Mouse (Mus musculus) kidney, postnatal 0 days (tissue): ENCODE measurements around the gene Rnf39. TPM values are rescaled to one million over a fixed set of nuclear protein-coding genes. Genes with fewer than 3 reads are reported as not detected.

Source experiments
- ATAC-seq: fragments of 200-750 bp; cut with Nextera tagmentation; replicated peaks from 2 replicates; pipeline ENCODE4 v1.8.0; 2017; ENCODE audit warnings: low read depth, moderate number of reproducible peaks, moderate TSS enrichment, moderate library complexity; ENCODE audit not compliant: low FRiP score
- DNase-seq: peaks from one replicate; pipeline ENCODE4 v3.0.0-alpha.2; 2016; ENCODE audit warnings: low spot score
- H3K27ac ChIP-seq: fragments of 300-500 bp; sonication (generic); 2 replicates; pipeline ENCODE4 v1.5.1; 2014; ENCODE audit warnings: mild to moderate bottlenecking
- H3K27me3 ChIP-seq: fragments of 300-500 bp; sonication (generic); 2 replicates; pipeline ENCODE4 v1.6.1; 2014; ENCODE audit warnings: low read length, mixed read lengths; ENCODE audit not compliant: insufficient read depth
- H3K36me3 ChIP-seq: fragments of 300-500 bp; sonication (generic); 2 replicates; pipeline ENCODE4 v1.6.1; 2014; ENCODE audit warnings: low read length, mixed read lengths; ENCODE audit not compliant: insufficient read depth
- H3K4me1 ChIP-seq: fragments of 300-500 bp; sonication (generic); replicated peaks from 2 replicates; pipeline ENCODE4 v1.6.1; 2014; ENCODE audit warnings: antibody characterized with exemption, low read length, mixed read lengths; ENCODE audit not compliant: insufficient read depth
- H3K4me2 ChIP-seq: fragments of 300-500 bp; sonication (generic); 2 replicates; pipeline ENCODE4 v1.6.1; 2014; ENCODE audit warnings: mild to moderate bottlenecking, low read length, moderate library complexity, mixed read lengths
- H3K4me3 ChIP-seq: fragments of 300-500 bp; sonication (generic); replicated peaks from 2 replicates; pipeline ENCODE4 v1.5.1; 2014; ENCODE audit warnings: low read depth, low read length
- H3K9ac ChIP-seq: fragments of 300-500 bp; sonication (generic); 2 replicates; pipeline ENCODE4 v1.6.1; 2014; ENCODE audit warnings: low read depth, low read length
- H3K9me3 ChIP-seq: fragments of 300-500 bp; sonication (generic); replicated peaks from 2 replicates; pipeline ENCODE4 v1.6.1; 2016; ENCODE audit warnings: low read length, inconsistent platforms, mixed read lengths
- CTCF ChIP-seq: IDR thresholded peaks from 2 replicates; pipeline ENCODE4 v1.5.1; 2016; ENCODE audit warnings: antibody characterized with exemption, low read depth, mild to moderate bottlenecking, moderate library complexity
- WGBS: fragments of 180-500 bp; shearing (Covaris S2); extraction: QIAGEN DNeasy Blood & Tissue Kit; methylation state at CpG from one replicate; pipeline ENCODE4 v1.1.7; 2014; 5-methylcytosine and 5-hydroxymethylcytosine counted together
- polyA plus RNA-seq: library from polyadenylated mRNA; unstranded; fragments of >200 nt; fragmentation: Nextera tagmentation; extraction: Ambion mirVana; gene quantifications from 2 replicates; pipeline ENCODE4 v1.2.1, GENCODE M21; 2015

Rnf39 gene
- polyA plus RNA-seq, 1 experiment from 2014 or later: 0.46 TPM

GRCm38 (mm10) chr17:36952631-36953030 lies 9.9 kb downstream of the Rnf39 start:
- H3K27me3 ChIP-seq: no peaks in the 10 kb centered on the region
- TF ChIP-seq CTCF: no peak
- no peak for ATAC-seq
- H3K9ac ChIP-seq: no peak overlapping the region
- no peak overlapping the region for H3K4me2 ChIP-seq
- 93% methylated on average over 2 of the region's 2 CpGs for WGBS
- H3K4me1 ChIP-seq: peaks cover 3% of the 10 kb centered on the region; the same call in 1 of the 2 replicates
- H3K36me3 ChIP-seq: 0 out of 2 replicates have a peak, but pooled peaks cover 5% of the 10 kb centered on the region
- no peak overlapping the region for H3K4me3 ChIP-seq
- no peaks in the 10 kb centered on the region for H3K9me3 ChIP-seq
- no peak for DNase-seq
- H3K27ac ChIP-seq: no peak overlapping the region

DNA sequence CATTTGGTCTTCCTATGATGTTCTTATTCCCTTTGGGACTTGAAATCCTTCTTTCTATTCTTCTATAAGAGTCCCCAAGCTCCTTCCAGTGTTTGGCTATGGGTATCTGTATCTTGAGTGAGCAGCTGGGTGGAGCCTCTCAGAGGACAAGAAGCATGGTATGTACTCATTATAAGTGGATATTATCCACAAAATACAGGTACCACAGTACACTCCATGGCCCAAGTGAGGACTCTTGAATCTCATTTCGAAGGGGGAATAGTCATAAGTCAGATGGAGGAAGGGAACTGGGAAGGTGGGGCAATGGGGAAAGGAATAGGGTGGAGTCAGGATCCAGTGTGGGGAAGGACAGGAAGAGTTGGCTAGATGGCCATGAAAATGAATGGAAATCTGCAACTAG lies 10.3 kb downstream of the Rnf39 start:
- Histone ChIP-seq H3K36me3 (0 out of 2 replicates have a peak, but pooled peaks cover 5% of the 10 kb centered on the region), H3K9ac (no peak overlapping the region), H3K9me3 (no peaks in the 10 kb centered on the region), H3K4me2 (no peak overlapping the region), H3K27me3 (no peaks in the 10 kb centered on the region), H3K27ac (no peak overlapping the region), H3K4me1 (peaks cover 4% of the 10 kb centered on the region; the same call in 1 of the 2 replicates), H3K4me3 (no peak overlapping the region)
- no peak for TF ChIP-seq CTCF
- 87% methylated on average over 1 of the region's 1 CpGs for WGBS
- no peak for ATAC-seq
- no peak for DNase-seq

- H3K4me2 ChIP-seq: peak within 1 kb of the TSS; percentile 81
- H3K27ac ChIP-seq: peak within 1 kb of the TSS; percentile 81
- DNase-seq: peak; percentile 98
- no peaks in the 10 kb centered on the region for H3K27me3 ChIP-seq
- no peaks in the 10 kb centered on the region for H3K9me3 ChIP-seq
- WGBS: under 1% methylated on average over 46 of the region's 46 CpGs
- H3K4me1 ChIP-seq: peaks cover 4% of the 10 kb centered on the region; the same call in 1 of the 2 replicates
- peak; percentile 99 for ATAC-seq
- 0 out of 2 replicates have a peak, but pooled peaks cover 2% of the 10 kb centered on the region for H3K36me3 ChIP-seq
- H3K4me3 ChIP-seq: peak within 1 kb of the TSS; percentile 53
- TF ChIP-seq CTCF: no peak; the same call in 1 of the 2 replicates
- H3K9ac ChIP-seq: peak within 1 kb of the TSS; percentile 67
Observed at GRCm38 (mm10) chr17:36957999-36958743, 15.5 kb downstream of the Rnf39 start, which contains the start of the genes Znrd1 and Znrd1as. Gene Znrd1 (minus strand): TSS chr17:36958559. Gene Znrd1as (plus strand): TSS chr17:36958592.

GRCm38 (mm10) chr17:36958884-36959283 lies 16.2 kb downstream of the Rnf39 start:
- DNase-seq: peak; percentile 19
- peak overlapping the region; percentile 67 for H3K9ac ChIP-seq
- H3K4me3 ChIP-seq: peak overlapping the region; percentile 53
- peak overlapping the region; percentile 81 for H3K4me2 ChIP-seq
- H3K4me1 ChIP-seq: peaks cover 4% of the 10 kb centered on the region; the same call in 1 of the 2 replicates
- 7% methylated on average over 12 of the region's 12 CpGs for WGBS
- no peak for TF ChIP-seq CTCF
- H3K27me3 ChIP-seq: no peaks in the 10 kb centered on the region
- 0 out of 2 replicates have a peak, but pooled peaks cover 2% of the 10 kb centered on the region for H3K36me3 ChIP-seq
- no peaks in the 10 kb centered on the region for H3K9me3 ChIP-seq
- no peak for ATAC-seq
- peak overlapping the region; percentile 67 for H3K27ac ChIP-seq

DNA sequence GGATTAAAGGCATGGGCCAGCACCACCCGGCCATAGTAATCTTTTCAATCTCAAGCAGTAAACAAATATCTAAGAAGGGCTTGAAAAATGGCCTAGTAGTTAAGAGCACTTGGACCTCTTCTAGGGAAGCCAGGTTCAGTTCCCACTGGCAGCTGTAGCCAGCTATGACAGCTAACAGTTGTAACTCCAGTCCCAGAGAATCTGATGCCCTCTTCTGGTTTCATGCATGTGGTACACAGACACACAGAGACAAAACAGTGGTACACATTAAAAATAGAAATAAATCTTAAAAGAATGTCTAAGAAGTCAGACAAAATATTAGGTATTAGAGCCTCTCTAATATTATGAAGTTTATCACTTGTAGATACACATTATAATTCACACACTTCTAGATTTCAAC lies 18.4 kb downstream of the Rnf39 start:
- peaks cover 4% of the 10 kb centered on the region; the same call in 1 of the 2 replicates for H3K4me1 ChIP-seq

DNA sequence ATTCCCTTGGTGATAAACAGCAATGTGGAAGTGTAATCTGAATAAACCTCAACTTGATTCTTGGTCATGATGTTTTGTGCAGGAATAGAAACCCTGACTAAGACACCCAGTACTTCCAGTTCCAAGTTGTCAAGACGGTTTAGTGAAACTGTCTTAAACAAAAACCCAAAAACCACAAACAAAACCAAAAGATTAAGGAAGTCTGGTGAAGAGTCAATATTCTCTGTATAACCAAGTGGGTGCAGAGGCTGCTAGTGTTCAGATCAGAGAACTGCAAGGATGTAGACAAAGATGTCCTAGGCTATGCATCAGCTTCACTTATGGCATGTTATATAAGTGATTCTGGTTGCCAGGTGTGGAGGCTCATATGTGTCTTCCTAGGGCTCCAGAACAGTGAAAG lies 24.2 kb downstream of the Rnf39 start:
- Histone ChIP-seq H3K4me1 (no peaks in the 10 kb centered on the region), H3K9ac (no peak overlapping the region), H3K4me3 (no peak overlapping the region), H3K27ac (no peak overlapping the region), H3K36me3 (no peaks in the 10 kb centered on the region), H3K4me2 (no peak overlapping the region), H3K9me3 (no peaks in the 10 kb centered on the region), H3K27me3 (no peaks in the 10 kb centered on the region)
- DNase-seq (no peak), ATAC-seq (no peak)
- WGBS: 93% methylated on average over 1 of the region's 1 CpGs
- TF ChIP-seq CTCF: no peak

More for the DNA sequence above, 18.4 kb downstream of the Rnf39 start:
- Histone ChIP-seq H3K9me3 (no peaks in the 10 kb centered on the region), H3K27ac (no peak overlapping the region), H3K36me3 (no peaks in the 10 kb centered on the region), H3K4me3 (no peak overlapping the region), H3K4me2 (no peak overlapping the region), H3K27me3 (no peaks in the 10 kb centered on the region), H3K9ac (no peak overlapping the region)
- ATAC-seq (no peak), DNase-seq (no peak)
- TF ChIP-seq CTCF: 0 out of 2 replicates have a peak, but pooled peaks have one; percentile 15
- WGBS: 77% methylated on average over 1 of the region's 1 CpGs
